Mouse (Mus musculus): Measurements from ENCODE around the gene Hoxd9. TPM values are rescaled to one million over a fixed set of nuclear protein-coding genes. Genes with fewer than 3 reads are reported as not detected.

The Hoxd9 gene
- polyA plus RNA-seq, 1 experiment from 2014 or later: not detected

DNA sequence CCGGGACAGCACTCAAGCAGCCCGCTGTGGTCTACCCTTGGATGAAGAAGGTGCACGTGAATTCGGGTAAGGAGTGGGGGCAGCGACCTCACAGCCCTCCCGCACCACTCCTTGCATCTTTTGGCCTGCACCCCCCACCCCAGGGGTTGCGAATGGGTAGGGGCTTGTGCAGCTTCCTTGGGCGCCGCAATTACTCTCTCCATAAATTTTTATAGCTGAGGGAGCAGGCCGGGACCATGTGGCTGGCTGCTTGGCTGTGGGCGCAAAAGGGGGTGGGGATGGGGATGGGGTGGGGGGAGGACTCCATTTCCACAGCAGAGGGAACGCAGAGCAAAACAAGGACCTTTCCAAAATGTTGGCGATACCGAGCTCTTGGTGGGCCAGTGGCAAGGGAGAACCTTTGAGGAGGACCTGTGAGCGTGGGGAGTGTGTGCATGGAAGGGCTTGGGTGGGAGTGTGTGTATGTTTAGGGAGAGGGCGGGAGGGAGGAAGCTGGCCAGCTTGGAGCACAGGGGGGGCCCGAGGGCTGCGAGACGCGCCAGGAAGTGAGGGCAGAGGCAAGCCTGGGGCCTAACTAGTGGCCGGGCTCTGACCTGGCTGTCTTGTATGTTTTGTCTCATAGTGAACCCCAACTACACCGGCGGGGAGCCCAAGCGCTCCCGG is 30.2 kb downstream of the Hoxd9 start:
- peak overlapping the region; percentile 49 for H3K4me3 ChIP-seq
- WGBS: 1% methylated on average over 24 of the region's 25 CpGs
- H3K9ac ChIP-seq: peak overlapping the region; percentile 55
- peak overlapping the region; percentile 85 for H3K27ac ChIP-seq (replicated peaks)
- H3K4me1 ChIP-seq (replicated peaks): peaks cover 20% of the 10 kb centered on the region
- 0 out of 2 replicates have a peak, but pooled peaks have one; percentile 13 for ATAC-seq (ENCODE audit: low FRiP score, low read depth)
- peaks cover 73% of the 10 kb centered on the region for H3K27me3 ChIP-seq
- H3K36me3 ChIP-seq: no peaks in the 10 kb centered on the region
- no peaks in the 10 kb centered on the region for H3K9me3 ChIP-seq
- peak overlapping the region; percentile 60 for H3K4me2 ChIP-seq

DNA sequence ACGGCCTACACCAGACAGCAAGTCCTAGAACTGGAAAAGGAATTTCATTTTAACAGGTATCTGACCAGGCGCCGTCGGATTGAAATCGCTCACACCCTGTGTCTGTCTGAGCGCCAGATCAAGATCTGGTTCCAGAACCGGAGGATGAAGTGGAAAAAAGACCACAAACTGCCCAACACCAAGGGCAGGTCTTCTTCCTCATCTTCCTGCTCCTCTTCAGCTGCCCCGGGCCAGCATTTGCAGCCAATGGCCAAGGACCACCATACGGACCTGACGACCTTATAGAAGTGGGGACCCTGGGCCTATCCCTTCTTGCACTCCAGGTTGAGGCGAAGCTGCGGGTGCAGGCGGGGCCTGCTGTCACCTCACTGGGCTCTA is 30.8 kb downstream of the Hoxd9 start:
- peak overlapping the region; percentile 85 for H3K27ac ChIP-seq (replicated peaks)
- H3K9ac ChIP-seq: peak overlapping the region; percentile 55
- 4% methylated on average over 13 of the region's 13 CpGs for WGBS
- H3K4me3 ChIP-seq: peak overlapping the region; percentile 49
- peak overlapping the region; percentile 60 for H3K4me2 ChIP-seq
- H3K36me3 ChIP-seq: no peaks in the 10 kb centered on the region
- peaks cover 20% of the 10 kb centered on the region for H3K4me1 ChIP-seq (replicated peaks)
- ATAC-seq (ENCODE audit: low FRiP score, low read depth): no peak
- H3K9me3 ChIP-seq: no peaks in the 10 kb centered on the region
- H3K27me3 ChIP-seq: peaks cover 68% of the 10 kb centered on the region

DNA sequence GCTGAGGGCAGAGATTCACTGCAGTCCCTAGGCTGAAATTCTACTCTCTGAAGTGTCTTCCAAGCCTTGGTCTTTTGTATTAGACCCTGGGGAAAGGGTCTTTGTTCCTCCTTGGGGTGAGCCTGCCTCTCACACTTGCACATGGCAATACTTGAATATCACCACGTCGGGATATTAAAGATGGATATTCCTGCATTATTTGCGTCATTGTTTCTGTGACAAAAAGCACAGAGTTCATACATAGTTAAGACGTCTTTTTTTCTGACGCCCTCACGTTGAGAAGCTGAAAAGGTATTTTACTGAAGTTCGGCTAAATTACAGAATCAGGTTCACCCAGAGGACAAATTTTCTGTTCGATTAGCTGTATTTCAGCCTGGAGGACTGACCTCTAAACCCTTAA is 32.8 kb downstream of the Hoxd9 start:
- H3K27me3 ChIP-seq: peaks cover 61% of the 10 kb centered on the region
- no peak for ATAC-seq (ENCODE audit: low FRiP score, low read depth)
- H3K4me3 ChIP-seq: peak overlapping the region; percentile 43
- H3K4me2 ChIP-seq: peak overlapping the region; percentile 57
- H3K9me3 ChIP-seq: no peaks in the 10 kb centered on the region
- H3K36me3 ChIP-seq: no peaks in the 10 kb centered on the region
- peak overlapping the region; percentile 91 for H3K27ac ChIP-seq (replicated peaks)
- H3K4me1 ChIP-seq (replicated peaks): peaks cover 20% of the 10 kb centered on the region
- WGBS: 4% methylated on average over 8 of the region's 8 CpGs
- peak overlapping the region; percentile 19 for H3K9ac ChIP-seq

DNA sequence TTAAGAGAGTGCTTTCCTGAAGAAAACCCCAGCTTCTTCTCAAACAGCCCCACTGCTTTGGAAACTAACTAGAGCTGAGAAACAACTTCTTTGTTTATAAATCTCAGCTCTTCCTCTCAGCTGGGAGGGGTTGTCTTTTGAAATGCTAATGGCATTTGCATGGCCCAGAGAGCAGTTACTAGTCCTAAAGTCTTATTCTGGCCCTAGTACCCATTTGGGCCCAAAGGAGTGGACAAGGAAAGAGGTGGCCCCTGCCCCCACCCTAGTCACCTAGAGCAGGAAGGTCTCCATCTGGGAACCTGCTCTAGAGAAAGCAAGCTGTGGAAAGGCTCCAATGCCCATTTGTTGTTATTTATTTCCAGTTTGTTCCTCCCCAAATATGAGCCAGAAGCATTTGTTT is 33.5 kb downstream of the Hoxd9 start:
- Histone ChIP-seq H3K4me3 (peak overlapping the region; percentile 43), H3K36me3 (no peaks in the 10 kb centered on the region), H3K9ac (peak overlapping the region; percentile 15)

DNA sequence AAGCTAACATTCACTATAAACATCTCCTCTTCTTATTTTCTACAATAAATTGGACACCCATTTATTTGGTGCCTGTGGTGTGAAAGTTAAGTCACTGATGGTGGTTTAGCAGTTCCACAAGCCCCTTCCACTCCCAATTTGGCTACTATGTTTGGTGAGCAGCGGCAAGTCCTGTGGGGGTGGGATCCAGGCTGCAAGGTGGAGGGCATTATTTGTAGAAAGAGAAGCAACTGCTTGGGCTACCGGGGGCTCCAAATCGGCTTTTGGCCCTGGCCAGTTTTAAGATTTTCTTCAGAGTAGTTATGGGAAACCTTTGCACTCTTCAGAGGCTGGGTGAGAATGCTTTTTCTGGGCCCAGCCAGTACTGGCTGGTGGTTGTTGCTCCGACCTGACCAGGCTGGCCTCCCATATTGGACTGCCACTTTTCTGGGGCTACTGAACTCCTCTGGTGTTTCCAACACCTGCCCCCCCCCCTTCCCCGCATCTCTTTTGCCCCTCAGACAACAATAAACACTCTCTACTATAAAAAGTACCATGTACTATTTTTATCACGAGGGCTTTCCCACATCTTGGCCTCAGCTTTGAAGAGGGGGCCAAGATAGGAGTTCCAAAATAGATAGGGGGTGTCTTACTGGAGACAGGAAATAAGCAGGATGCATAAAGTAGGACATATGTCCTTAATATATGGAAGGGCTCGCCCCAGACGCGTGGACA is 34.4 kb downstream of the Hoxd9 start:
- Histone ChIP-seq H3K9me3 (no peaks in the 10 kb centered on the region), H3K4me1 (replicated peaks) (peaks cover 17% of the 10 kb centered on the region), H3K27ac (replicated peaks) (peak overlapping the region; percentile 91), H3K9ac (peak overlapping the region; percentile 53), H3K4me2 (peak overlapping the region; percentile 57), H3K4me3 (peak overlapping the region; percentile 43), H3K36me3 (no peaks in the 10 kb centered on the region), H3K27me3 (peaks cover 54% of the 10 kb centered on the region)
- 3% methylated on average over 9 of the region's 9 CpGs for WGBS
- ATAC-seq (ENCODE audit: low FRiP score, low read depth): no peak

More for the DNA sequence above, 33.5 kb downstream of the Hoxd9 start:
- H3K9me3 ChIP-seq: no peaks in the 10 kb centered on the region
- peak overlapping the region; percentile 91 for H3K27ac ChIP-seq (replicated peaks)
- H3K27me3 ChIP-seq: peaks cover 63% of the 10 kb centered on the region
- peaks cover 23% of the 10 kb centered on the region for H3K4me1 ChIP-seq (replicated peaks)
- no peak for ATAC-seq (ENCODE audit: low FRiP score, low read depth)
- peak overlapping the region; percentile 57 for H3K4me2 ChIP-seq

DNA sequence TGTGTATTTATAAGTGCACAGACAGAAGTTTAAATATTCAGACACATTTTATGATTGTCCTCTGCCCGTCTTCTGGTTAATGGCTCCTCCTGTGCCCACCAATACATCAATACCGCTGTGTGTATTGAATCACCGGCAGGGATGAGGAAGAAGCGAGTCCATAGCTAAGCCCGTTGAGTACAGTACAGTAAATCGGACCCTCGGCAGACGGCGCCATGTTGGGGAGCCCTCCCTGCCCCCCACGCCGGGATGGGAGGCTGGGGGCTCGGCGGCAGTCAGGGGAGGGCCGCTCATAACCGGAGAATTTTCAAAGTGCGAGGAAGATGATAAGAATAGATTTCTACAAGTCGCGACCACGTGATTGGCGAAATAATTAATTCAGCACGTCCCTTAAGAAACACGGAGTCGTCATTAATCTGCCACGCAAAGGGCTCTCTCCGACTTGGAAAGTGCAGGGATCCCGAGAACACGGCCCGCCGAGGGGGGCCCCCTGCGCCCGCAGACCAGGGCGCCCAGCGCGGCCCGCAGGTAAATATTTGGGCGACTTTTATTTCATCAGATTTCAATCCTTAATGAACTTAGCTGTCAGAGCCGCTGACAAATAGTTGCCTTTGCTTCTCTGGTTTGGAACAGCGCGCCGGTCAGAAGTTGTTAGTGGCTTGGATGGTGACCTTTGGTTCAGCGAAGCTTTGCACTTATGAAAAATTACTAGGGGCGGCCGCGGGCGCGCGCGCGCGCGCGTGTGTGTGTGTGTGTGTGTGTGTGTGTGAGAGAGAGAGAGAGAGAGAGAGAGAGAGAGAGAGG is 35.2 kb downstream of the Hoxd9 start:
- Histone ChIP-seq H3K36me3 (no peaks in the 10 kb centered on the region), H3K9me3 (no peaks in the 10 kb centered on the region), H3K27me3 (peaks cover 47% of the 10 kb centered on the region), H3K4me3 (peak overlapping the region; percentile 43), H3K4me2 (peak overlapping the region; percentile 57), H3K27ac (replicated peaks) (peak overlapping the region; percentile 91), H3K4me1 (replicated peaks) (peaks cover 10% of the 10 kb centered on the region), H3K9ac (peak overlapping the region; percentile 53)
- WGBS: 1% methylated on average over 52 of the region's 52 CpGs
- no peak for ATAC-seq (ENCODE audit: low FRiP score, low read depth)

DNA sequence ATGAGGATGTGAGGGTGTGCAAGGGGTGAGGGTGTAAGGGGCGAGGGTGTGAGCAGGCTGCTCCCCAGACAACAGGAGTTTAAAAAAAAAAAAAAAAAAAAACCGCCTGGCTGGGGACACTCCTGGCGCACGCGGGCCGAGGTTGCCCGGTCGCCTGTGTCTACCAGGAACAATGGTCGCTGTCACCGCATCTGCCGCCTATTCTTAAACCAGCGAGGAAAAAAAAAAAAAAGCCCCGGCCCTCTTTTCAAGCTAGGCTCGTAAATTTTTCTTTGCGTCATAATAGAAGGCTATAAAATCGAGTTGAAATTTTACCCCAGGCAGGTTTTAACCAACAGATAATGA is 35.8 kb downstream of the Hoxd9 start:
- peak overlapping the region; percentile 57 for H3K4me2 ChIP-seq
- H3K36me3 ChIP-seq: no peaks in the 10 kb centered on the region
- peak overlapping the region; percentile 43 for H3K4me3 ChIP-seq
- H3K27ac ChIP-seq (replicated peaks): peak overlapping the region; percentile 91
- ATAC-seq (ENCODE audit: low FRiP score, low read depth): no peak
- WGBS: under 1% methylated on average over 16 of the region's 16 CpGs
- H3K9ac ChIP-seq: peak overlapping the region; percentile 53
- H3K9me3 ChIP-seq: no peaks in the 10 kb centered on the region
- peaks cover 48% of the 10 kb centered on the region for H3K27me3 ChIP-seq
- H3K4me1 ChIP-seq (replicated peaks): peaks cover 10% of the 10 kb centered on the region

DNA sequence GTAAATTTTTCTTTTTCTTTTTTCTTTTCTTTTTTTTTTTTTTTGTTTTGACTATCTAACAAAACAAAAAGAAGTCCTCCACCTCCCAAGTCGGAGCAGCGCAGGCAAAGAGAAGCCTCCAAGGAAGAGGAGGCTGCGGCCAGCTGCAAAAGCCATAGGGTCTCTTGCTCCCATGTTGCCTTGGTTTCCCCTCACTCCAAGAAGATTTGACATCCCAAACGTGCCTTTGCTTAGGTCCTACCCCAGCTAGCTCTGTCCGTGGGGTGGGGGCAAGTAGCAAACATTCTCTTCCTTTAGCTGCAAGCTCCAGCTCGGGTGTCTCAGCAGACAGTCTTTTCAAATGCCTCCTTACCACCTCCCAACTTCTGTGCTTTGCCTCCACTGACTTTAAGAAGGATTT is 36.2 kb downstream of the Hoxd9 start:
- Histone ChIP-seq H3K9ac (peak overlapping the region; percentile 53), H3K36me3 (no peaks in the 10 kb centered on the region), H3K27me3 (peaks cover 44% of the 10 kb centered on the region), H3K4me2 (peak overlapping the region; percentile 57), H3K4me3 (peak overlapping the region; percentile 43), H3K9me3 (no peaks in the 10 kb centered on the region), H3K4me1 (replicated peaks) (peaks cover 10% of the 10 kb centered on the region), H3K27ac (replicated peaks) (peak overlapping the region; percentile 91)
- 2% methylated on average over 6 of the region's 6 CpGs for whole genome bisulfite sequencing
- ATAC-seq (ENCODE audit: low FRiP score, low read depth): no peak

DNA sequence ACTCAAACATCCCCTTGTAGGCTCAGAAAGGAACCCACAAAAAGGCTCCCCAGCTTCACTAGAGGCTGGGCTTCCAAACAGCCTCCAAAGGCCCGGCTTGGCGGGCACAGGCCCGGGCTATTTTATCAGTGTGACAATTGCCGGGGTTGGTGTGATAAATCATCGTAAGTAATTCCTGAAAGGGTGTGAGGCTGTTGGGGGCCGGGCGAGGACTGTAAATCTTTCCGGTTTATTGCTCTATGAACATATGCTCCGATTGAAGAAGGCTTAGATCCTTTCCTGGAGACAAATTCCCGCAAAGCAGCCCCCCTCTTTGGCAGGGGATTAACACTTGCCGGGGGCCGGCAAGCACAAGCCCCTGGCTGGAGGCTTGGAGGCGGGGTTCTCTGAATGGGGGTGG is 36.9 kb downstream of the Hoxd9 start:
- Histone ChIP-seq H3K27me3 (peaks cover 43% of the 10 kb centered on the region), H3K9me3 (no peaks in the 10 kb centered on the region), H3K27ac (replicated peaks) (peak overlapping the region; percentile 91), H3K36me3 (no peaks in the 10 kb centered on the region), H3K9ac (peak overlapping the region; percentile 53), H3K4me1 (replicated peaks) (peaks cover 10% of the 10 kb centered on the region), H3K4me3 (peak overlapping the region; percentile 43), H3K4me2 (peak overlapping the region; percentile 57)
- 0% methylated on average over 13 of the region's 13 CpGs for WGBS
- ATAC-seq (ENCODE audit: low FRiP score, low read depth): no peak

DNA sequence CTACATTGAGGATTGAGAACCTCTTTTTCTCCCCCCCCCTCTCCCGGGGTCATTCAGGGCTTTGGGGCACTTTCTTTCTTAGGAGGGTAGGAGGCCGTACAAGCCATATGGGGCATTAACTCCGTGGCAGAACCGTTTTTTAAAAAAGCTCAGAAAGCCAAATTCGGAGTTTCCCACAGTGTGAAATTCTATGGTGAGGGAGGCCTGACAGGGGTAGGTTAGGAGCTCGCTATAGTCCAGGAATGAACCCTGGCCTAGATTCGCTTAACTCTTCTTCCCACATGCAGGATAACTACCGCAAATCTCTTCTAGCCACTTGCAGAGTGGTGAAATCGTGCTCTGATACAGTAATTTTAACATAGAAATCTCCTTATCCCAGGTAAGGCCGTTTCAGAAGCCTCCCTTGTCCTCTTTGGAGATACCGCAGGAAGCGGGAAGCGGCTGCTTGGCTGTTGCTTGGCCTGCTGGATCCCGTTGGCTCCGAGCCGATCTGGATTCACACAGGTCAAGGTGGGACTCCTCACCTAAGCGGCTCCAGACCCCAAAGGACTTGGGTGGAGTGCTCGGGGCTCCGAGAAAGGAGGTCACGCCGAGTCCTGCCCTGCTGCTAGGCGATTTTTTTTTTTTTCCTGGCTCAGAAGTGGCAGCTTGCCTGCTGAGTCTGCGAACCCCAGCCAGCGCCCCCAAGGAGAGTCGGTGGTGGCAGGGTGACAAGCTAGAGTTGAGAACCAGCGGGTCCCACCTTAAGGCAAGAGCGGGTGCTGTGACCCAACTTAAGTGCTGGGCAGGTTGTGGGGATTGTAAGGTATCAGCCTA is 37.7 kb downstream of the Hoxd9 start:
- Histone ChIP-seq H3K9ac (peak overlapping the region; percentile 53), H3K4me3 (peak overlapping the region; percentile 43), H3K4me2 (peak overlapping the region; percentile 57), H3K36me3 (no peaks in the 10 kb centered on the region), H3K27ac (replicated peaks) (peak overlapping the region; percentile 91), H3K27me3 (peaks cover 38% of the 10 kb centered on the region), H3K9me3 (no peaks in the 10 kb centered on the region), H3K4me1 (replicated peaks) (peaks cover 10% of the 10 kb centered on the region)
- no peak for ATAC-seq (ENCODE audit: low FRiP score, low read depth)
- 1% methylated on average over 27 of the region's 27 CpGs for WGBS

DNA sequence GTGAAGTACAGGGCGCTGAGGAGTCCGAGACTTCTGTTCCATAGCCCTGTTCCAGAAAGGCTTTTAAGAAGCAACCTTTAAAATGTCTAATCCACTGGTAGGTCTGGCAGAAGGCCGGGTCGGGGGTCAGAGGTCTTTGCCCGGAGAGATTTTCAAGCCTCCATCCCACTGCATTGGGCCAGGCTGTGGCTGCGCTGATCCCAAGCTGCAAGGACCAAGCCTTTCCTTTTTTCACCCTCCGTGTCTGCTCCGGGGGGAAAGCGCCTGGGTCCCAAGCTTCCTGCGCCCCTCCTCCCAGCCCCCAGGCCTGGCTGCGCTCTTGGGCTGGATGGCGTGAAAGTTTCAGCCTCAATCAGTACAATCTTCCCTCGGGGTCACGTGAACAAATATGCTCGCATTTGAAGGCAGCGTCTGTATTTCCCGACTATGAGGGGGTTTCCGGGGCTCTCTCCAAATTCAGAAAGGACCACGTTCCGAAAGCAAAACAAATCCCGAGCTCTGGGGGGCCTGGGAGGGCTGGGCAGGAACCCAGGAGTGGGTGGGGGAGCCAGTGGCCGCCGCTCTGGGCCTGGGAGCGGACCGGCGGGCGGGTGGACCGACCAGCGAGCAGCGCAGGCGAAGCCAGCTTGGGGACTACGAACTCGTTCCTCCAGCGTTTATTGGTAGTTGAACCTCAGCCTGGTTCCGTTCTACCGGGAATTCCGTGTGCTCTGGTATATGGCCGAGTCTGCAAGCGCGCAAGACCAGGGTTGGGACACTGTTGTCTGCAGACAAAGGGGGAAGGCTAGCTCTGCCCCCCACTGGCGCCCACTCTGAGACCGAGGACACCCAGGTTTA is 38.5 kb downstream of the Hoxd9 start:
- Histone ChIP-seq H3K4me3 (peak overlapping the region; percentile 43), H3K4me2 (peak overlapping the region; percentile 57), H3K9ac (peak overlapping the region; percentile 53), H3K36me3 (no peaks in the 10 kb centered on the region), H3K4me1 (replicated peaks) (peaks cover 10% of the 10 kb centered on the region), H3K9me3 (no peaks in the 10 kb centered on the region), H3K27ac (replicated peaks) (peak overlapping the region; percentile 91), H3K27me3 (peaks cover 31% of the 10 kb centered on the region)
- ATAC-seq (ENCODE audit: low FRiP score, low read depth): peak; percentile 42; the same call in 1 of the 2 replicates
- WGBS: under 1% methylated on average over 39 of the region's 42 CpGs
